Mouse (Mus musculus) layer of hippocampus, postnatal 10 days (tissue): Measurements from ENCODE around the gene Mif4gd. TPM values are rescaled to one million over a fixed set of nuclear protein-coding genes. Genes with fewer than 3 reads are reported as not detected.
"Not testable (repeated sequence)": the region's sequence is repeated elsewhere in the genome, so short reads cannot be mapped to it uniquely, and the experiment has no call there.

Source experiments
- DNase-seq, 2 experiments: peaks; one replicate each; pipeline ENCODE4 v3.0.0; 2021; ENCODE audit warnings: low spot score in 2 of 2
- long read RNA-seq: library from polyadenylated mRNA; stranded (forward); transcript quantifications from one replicate; pipeline ENCODE4 v2.0.0, GENCODE M21; 2023
- total RNA-seq, 2 experiments: library from RNA; stranded (reverse); gene quantifications; 2 replicates each; pipeline ENCODE4 v1.2.3; 2021

Gene Mif4gd
- total RNA-seq: 10 to 100 TPM; 19.4 to 19.7 TPM
- long read RNA-seq, transcript Mif4gd-201 (6 exons, 1,372 nt): major isoform, 8 of 21 reads
- long read RNA-seq, partial matches to known transcripts: 5 of 21 reads
- long read RNA-seq, other reads (novel, unspliced or antisense): 6 of 21 reads

- DNase-seq: peak; percentile 85 to 86
These were observed at the start of gene Mif4gd for GRCm38 (mm10) chr11:115612410-115613137. Gene Mif4gd, minus strand, starts transcription at chr11:115612969.

- DNase-seq: no peak
These were observed 47.6 kb upstream of the Mif4gd start for GRCm38 (mm10) chr11:115660376-115660775.

GRCm38 (mm10) chr11:115658521-115658920 is 45.8 kb upstream of the Mif4gd start:
- DNase-seq: no peak

DNA sequence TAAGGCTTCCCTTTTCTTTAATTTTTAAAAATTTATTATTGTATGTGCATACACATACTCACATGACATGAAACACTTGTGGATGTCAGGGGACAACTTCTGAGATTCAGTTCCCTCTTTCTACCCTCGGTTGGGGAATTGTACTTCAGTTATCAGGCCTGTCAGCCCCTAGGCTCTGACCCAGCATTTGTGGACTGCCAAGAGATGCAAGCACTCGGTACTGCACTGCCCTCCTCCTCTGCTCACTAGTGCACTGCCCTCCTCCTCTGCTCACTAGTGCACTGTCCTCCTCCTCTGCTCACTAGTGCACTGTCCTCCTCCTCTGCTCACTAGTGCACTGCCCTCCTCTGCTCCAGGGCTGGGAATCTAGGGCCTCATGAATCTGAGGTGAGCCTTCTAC is 41.4 kb upstream of the Mif4gd start:
- DNase-seq: no peak

DNA sequence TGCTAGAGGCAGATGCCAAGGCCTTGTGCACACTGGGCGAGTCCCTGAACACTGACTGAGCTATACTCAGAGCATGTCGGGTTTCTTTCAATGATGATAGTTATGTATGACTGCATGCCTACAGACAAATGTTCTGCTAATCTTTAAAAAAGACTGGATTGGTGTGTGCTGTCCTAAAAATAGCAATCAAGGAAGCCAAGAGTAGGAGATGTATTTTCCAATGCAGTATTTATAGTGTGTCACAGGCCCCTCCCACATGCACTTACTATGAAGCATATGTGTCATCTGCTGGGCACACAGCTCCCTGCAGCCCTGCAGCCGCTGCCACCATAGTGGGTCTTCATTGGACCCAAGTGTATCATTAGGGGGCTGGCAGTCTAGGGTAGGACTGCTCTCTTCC is 40.4 kb upstream of the Mif4gd start:
- DNase-seq: no peak

DNA sequence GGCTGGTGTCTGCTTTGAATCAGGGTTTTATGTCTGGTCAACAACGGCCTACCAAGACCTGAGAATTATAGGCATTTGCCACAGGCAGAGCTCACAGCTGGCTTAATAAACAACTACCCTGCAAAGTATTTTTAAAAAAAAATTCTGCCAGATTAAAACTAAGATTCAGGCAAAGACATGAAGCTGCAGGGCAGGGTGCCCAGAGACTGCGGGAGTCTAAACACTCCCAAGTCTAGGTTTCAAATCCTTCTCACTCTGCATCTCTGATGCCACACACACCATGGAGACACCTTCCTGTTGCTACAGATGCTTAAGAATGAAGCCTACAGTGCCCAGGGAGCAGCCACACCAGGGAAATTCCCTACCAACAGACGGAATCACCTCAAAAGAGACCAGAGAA is 38.9 kb upstream of the Mif4gd start:
- no peak for DNase-seq

- DNase-seq: peak in 1 of 2 experiments; percentile 35
These were observed 36.9 kb upstream of the Mif4gd start for GRCm38 (mm10) chr11:115649706-115650105.

GRCm38 (mm10) chr11:115647459-115647858 is 34.7 kb upstream of the Mif4gd start:
- peak; percentile 58 to 68 for DNase-seq

DNA sequence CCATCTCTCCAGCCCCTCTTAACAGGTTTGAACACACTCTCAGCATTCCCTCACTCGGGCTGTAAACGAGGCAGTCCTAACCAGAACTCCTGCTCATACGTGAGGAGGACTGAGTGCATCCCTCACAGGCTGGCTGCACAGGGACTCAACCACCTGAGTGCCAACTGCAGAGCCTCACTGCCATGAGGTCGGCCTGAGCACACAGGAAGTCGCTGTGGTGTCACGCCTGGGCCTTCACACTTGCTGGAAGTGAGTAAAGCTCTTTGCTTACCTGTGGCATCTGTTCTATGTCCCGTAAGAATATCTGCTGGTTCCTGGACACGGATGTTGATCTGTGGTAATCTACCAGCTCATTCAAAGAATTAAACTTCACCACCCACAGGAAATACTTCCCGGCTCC is 33.7 kb upstream of the Mif4gd start:
- no peak for DNase-seq

DNA sequence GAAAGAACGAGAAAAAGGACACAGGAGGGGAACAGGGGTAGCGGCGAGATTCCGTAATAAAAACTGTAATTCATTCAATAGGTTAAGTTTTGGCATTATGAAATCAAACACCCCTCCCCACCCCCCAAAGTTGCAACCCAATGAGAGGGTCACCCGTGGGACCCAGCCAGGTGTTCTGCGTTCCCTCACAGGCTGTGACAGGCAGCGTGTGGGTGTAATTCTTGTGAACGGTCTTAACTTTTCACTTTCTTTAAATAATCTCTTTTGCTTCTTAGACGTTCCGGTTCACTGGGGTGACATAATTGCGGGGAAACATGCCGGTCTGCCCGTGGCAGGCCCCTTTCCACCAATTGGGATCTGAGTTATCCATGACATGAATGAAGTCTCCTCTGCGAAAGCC is 32.7 kb upstream of the Mif4gd start:
- DNase-seq: not testable (repeated sequence)

DNA sequence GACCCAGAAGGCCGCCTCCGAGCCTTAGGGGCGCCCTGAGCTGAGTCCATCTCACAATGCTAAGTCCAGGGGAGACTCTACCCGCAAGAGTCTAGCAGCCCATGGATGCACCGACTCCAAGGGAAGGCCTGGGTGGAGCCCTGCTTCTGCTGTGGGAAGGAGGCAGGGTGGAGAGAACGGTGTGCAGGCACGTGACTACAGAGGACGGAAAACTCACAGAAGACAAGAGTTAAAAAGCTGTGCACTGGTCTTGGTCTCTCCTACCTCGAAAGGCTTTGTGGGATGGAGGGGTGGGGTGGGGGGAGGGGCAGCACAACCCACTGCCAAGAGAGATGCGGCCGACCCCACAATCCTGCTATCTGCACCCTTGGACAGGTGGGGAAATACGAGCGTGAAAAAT is 31.5 kb upstream of the Mif4gd start:
- DNase-seq: no peak

GRCm38 (mm10) chr11:115643265-115643664 is 30.5 kb upstream of the Mif4gd start:
- DNase-seq: no peak

DNA sequence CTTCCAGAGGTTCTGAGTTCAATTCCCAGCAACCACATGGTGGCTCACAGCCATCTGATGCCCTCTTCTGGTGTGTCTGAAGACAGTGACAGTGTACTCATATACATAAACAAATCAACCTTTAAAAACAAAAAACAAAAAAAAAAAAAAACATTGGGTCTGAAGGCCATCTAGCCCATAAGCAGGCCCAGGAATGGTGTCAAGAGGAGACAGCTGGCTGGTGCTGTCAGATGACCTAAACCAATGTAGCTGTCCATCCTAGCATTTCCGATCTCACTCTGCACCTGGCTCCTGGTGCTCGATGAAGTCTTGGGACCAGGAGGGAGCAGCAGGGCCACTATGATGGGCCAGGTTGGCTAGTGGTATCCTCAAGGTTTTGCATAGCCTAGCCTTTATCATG is 29.9 kb upstream of the Mif4gd start:
- DNase-seq: no peak

- no peak for DNase-seq
These were observed 28.9 kb upstream of the Mif4gd start for GRCm38 (mm10) chr11:115641664-115642036.

DNA sequence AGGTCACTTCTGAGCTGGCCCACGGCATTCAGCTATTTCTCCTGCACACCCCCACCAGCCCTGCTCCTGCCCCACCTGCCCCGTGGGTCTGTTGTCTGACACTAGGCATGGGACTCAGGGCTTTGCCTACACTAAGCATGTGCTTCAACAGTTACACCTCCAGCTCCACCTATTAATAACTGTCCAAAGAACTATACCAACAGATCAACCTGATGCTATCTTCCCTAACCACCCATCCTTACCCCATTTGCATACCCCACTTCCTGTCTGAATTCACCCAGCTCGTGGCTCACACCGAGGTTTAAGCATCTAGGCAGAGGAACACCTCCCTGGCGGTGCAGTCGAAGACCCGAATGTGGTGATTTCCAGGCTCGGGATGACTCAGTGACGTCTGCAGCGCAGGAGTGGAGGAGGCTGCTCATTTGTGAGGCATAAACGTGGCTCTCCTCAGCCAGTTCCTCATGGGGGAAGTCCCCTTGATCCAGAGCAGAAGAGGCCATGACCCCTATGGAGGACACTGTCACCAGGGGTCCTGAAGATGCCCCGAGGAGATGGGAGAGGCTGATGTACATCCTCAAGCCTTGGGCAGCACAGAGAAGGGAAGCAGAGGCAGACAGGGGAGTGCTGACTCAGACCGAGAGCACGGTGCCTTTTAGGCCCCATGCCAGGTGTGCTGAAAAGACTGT is 28.4 kb upstream of the Mif4gd start:
- no peak for DNase-seq

GRCm38 (mm10) chr11:115640311-115640828 is 27.6 kb upstream of the Mif4gd start:
- no peak for DNase-seq

DNA sequence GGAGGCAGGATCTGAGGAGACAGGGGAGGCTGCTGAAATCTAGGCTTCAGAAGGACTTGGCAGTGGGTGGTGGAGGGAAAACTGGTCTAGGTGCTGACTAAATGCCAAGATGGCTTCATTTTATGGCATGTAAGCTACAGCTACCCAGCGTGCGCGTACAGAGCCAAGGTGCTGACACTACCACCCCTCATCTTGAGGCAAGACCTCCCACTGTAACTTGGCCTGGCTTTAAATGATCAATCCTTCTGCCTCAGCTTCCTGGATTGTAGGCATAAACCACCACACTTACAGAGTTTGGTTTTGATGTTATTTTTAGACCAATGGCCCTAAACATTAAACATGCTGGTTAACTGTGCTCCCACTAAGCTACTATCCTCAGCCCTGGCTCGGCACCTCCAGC is 26.8 kb upstream of the Mif4gd start:
- DNase-seq: no peak

GRCm38 (mm10) chr11:115638498-115639409 is 26.0 kb upstream of the Mif4gd start:
- no peak for DNase-seq

DNA sequence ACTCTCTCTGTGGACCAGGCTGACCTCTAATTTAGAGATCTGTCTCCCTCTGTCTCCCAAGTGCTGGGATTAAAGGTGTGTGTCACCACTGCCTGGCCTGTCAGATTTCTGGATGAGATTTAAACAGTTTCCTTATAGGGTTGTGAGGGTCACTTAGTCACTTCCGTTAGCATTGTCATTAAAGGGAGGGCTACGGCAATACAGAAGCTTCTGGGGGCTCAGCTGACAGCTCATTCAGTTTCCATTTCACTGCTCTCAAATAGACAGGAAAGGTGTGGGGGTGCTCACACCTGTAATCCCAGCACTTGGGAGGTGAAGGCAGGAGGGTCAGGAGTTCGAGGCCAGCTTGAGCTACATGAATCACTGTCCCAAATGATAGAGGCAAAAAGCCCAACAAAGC is 24.2 kb upstream of the Mif4gd start:
- no peak for DNase-seq

GRCm38 (mm10) chr11:115635484-115635883 is 22.7 kb upstream of the Mif4gd start:
- DNase-seq: no peak

GRCm38 (mm10) chr11:115635041-115635440 is 22.3 kb upstream of the Mif4gd start:
- DNase-seq: no peak
